Mouse (Mus musculus) midbrain, postnatal 0 days (tissue): Measurements from ENCODE around the gene Ttc8. TPM values are rescaled to one million over a fixed set of nuclear protein-coding genes. Genes with fewer than 3 reads are reported as not detected.
"Not testable (repeated sequence)": the region's sequence is repeated elsewhere in the genome, so short reads cannot be mapped to it uniquely, and the experiment has no call there.

Experiments used
- ATAC-seq: fragments of 200-750 bp; cut with Nextera tagmentation; 2 replicates; pipeline ENCODE4 v1.8.0; 2017; ENCODE audit warnings: moderate number of reproducible peaks, mild to moderate bottlenecking, moderate TSS enrichment, moderate library complexity; ENCODE audit not compliant: low FRiP score
- DNase-seq: peaks from one replicate; pipeline ENCODE4 v3.0.0-alpha.2; 2015; ENCODE audit warnings: low spot score
- H3K27ac ChIP-seq: fragments of 300-500 bp; sonication (generic); 2 replicates; pipeline ENCODE4 v1.5.1; 2014; ENCODE audit warnings: low read depth, mild to moderate bottlenecking, low read length, mixed read lengths
- H3K27me3 ChIP-seq: fragments of 300-500 bp; sonication (generic); 2 replicates; pipeline ENCODE4 v1.6.1; 2014; ENCODE audit warnings: low read length, control low read depth, mixed read lengths; ENCODE audit not compliant: insufficient read depth
- H3K36me3 ChIP-seq: fragments of 300-500 bp; sonication (generic); 2 replicates; pipeline ENCODE4 v1.6.1; 2014; ENCODE audit warnings: low read length, control low read depth, mixed read lengths; ENCODE audit not compliant: insufficient read depth
- H3K4me1 ChIP-seq: fragments of 300-500 bp; sonication (generic); 2 replicates; pipeline ENCODE4 v1.6.1; 2014; ENCODE audit warnings: mild to moderate bottlenecking, control low read depth, antibody characterized with exemption, low read length, mixed read lengths; ENCODE audit not compliant: insufficient read depth
- H3K4me2 ChIP-seq: fragments of 300-500 bp; sonication (generic); 2 replicates; pipeline ENCODE4 v1.6.1; 2014; ENCODE audit warnings: low read depth, mild to moderate bottlenecking, low read length, mixed read lengths; ENCODE audit not compliant: poor library complexity, severe bottlenecking
- H3K4me3 ChIP-seq: fragments of 300-500 bp; sonication (generic); 2 replicates; pipeline ENCODE4 v1.5.1; 2014; ENCODE audit warnings: low read depth, mild to moderate bottlenecking, low read length, moderate library complexity
- H3K9ac ChIP-seq: fragments of 300-500 bp; sonication (generic); replicated peaks from 2 replicates; pipeline ENCODE4 v1.6.1; 2014; ENCODE audit warnings: mild to moderate bottlenecking, low read length, moderate library complexity, mixed read lengths; ENCODE audit not compliant: poor library complexity, severe bottlenecking
- H3K9me3 ChIP-seq: fragments of 300-500 bp; sonication (generic); 2 replicates; pipeline ENCODE4 v1.6.1; 2016; ENCODE audit warnings: low read length, control low read depth
- CTCF ChIP-seq: IDR thresholded peaks from 2 replicates; pipeline ENCODE4 v1.5.1; 2016; ENCODE audit warnings: antibody characterized with exemption, mild to moderate bottlenecking
- WGBS: fragments of 180-500 bp; shearing (Covaris S2); extraction: QIAGEN DNeasy Blood & Tissue Kit; methylation state at CpG from one replicate; pipeline ENCODE4 v1.1.7; 2014; 5-methylcytosine and 5-hydroxymethylcytosine counted together
- polyA plus RNA-seq: library from polyadenylated mRNA; unstranded; fragments of >200 nt; fragmentation: Nextera tagmentation; extraction: Ambion mirVana; gene quantifications from 2 replicates; pipeline ENCODE4 v1.2.1, GENCODE M21; 2015
- total RNA-seq: library from RNA; depleted of rRNA; stranded (reverse); fragments of >200 nt; gene quantifications from 2 replicates; pipeline ENCODE4 v1.2.3, GENCODE M21; 2014

The Ttc8 gene
- total and polyA plus RNA-seq, 2 experiments from 2014 or later: 23.5 to 34.3 TPM

- WGBS: 54% methylated on average over 4 of the region's 4 CpGs
- peak; percentile 41 for DNase-seq
- Histone ChIP-seq H3K27me3 (no peaks in the 10 kb centered on the region), H3K9me3 (no peaks in the 10 kb centered on the region), H3K9ac (no peak overlapping the region), H3K4me3 (no peak overlapping the region), H3K27ac (no peak overlapping the region), H3K4me2 (no peak overlapping the region), H3K36me3 (no peaks in the 10 kb centered on the region), H3K4me1 (no peaks in the 10 kb centered on the region)
- no peak for TF ChIP-seq CTCF
- ATAC-seq: no peak
Measured at GRCm38 (mm10) chr12:98931174-98931573, 10.8 kb downstream of the Ttc8 start.

DNA sequence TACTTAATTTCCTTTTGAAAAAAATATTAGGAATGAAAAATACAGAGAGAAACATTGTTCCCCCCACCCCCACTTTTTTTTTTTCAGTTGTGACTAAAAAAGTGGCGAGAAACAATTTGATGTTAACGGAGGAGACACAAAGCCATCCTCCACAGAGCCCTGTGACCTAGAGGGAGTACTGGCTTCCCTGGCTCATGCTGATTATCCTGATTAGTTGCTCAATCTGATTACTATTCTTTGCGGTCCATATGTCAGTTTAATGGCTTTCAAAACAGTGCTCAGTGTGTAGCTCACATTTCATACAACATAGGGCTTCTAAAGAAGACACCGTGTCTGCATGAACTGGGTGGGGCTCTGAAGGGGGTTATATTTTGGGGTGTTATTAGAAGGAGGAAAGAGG lies 12.1 kb downstream of the Ttc8 start:
- Histone ChIP-seq H3K9ac (no peak overlapping the region), H3K4me3 (no peak overlapping the region), H3K27me3 (no peaks in the 10 kb centered on the region), H3K36me3 (no peaks in the 10 kb centered on the region), H3K9me3 (no peaks in the 10 kb centered on the region), H3K27ac (no peak overlapping the region), H3K4me2 (no peak overlapping the region), H3K4me1 (no peaks in the 10 kb centered on the region)
- ATAC-seq (no peak), DNase-seq (no peak)
- no peak for TF ChIP-seq CTCF
- 66% methylated on average over 4 of the region's 4 CpGs for WGBS

DNA sequence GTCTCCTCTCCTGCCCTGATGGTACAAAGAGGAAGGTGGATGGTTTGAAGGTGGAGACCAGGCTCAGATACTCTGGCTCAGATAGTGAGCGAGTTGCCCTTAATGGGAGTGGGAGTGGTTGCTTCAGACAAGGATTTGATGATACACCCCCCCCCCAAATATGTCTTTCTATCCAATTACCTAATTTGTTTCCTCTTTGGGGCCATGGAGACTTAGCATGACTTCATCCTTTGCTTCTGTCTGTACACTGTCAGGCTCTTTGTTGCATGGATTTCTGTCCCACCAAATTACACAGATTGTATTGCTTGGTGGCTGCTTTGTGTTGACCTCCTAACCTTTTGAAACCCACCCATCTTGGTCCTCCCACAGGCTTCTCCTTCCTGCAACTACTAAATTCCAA lies 12.5 kb downstream of the Ttc8 start:
- no peaks in the 10 kb centered on the region for H3K36me3 ChIP-seq
- H3K27ac ChIP-seq: no peak overlapping the region
- H3K27me3 ChIP-seq: no peaks in the 10 kb centered on the region
- H3K9ac ChIP-seq: no peak overlapping the region
- no peaks in the 10 kb centered on the region for H3K9me3 ChIP-seq
- H3K4me1 ChIP-seq: no peaks in the 10 kb centered on the region
- WGBS: 100% methylated on average over 1 of the region's 1 CpGs
- no peak for ATAC-seq
- DNase-seq: no peak
- no peak for TF ChIP-seq CTCF
- no peak overlapping the region for H3K4me3 ChIP-seq
- H3K4me2 ChIP-seq: no peak overlapping the region

- H3K36me3 ChIP-seq, ATAC-seq, H3K4me1 ChIP-seq, H3K27me3 ChIP-seq, H3K27ac ChIP-seq, H3K9me3 ChIP-seq, H3K9ac ChIP-seq, H3K4me2 ChIP-seq, DNase-seq, H3K4me3 ChIP-seq: not testable (repeated sequence)
- WGBS: 74% methylated on average over 5 of the region's 5 CpGs
Measured at GRCm38 (mm10) chr12:98951295-98951694, 30.9 kb downstream of the Ttc8 start.

DNA sequence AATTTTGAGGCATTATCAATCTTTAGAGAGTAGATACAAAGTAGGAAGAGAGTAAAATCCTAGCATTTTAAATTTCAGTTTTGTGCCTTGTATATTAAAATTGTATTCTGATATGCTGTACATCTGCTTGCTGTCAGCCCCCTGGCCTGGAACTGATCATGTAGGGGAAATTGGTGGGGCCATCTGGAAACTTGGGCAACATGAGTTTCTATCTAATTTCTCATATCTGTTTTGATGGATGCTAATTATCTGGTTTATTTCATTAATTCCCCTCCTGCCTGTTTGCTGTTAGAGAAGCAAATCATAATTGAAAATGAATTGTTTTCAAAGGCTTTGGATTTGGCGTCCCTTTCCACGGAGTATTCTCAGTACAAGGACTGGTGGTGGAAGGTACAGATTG lies 36.6 kb downstream of the Ttc8 start:
- Histone ChIP-seq H3K36me3 (0 out of 2 replicates have a peak, but pooled peaks cover 5% of the 10 kb centered on the region), H3K27ac (no peak overlapping the region), H3K9me3 (no peaks in the 10 kb centered on the region), H3K27me3 (no peaks in the 10 kb centered on the region), H3K4me1 (no peaks in the 10 kb centered on the region), H3K4me2 (no peak overlapping the region), H3K9ac (no peak overlapping the region), H3K4me3 (no peak overlapping the region)
- no peak for ATAC-seq
- no peak for DNase-seq
- no peak for TF ChIP-seq CTCF
- 97% methylated on average over 2 of the region's 2 CpGs for WGBS

GRCm38 (mm10) chr12:98957455-98957854 lies 37.1 kb downstream of the Ttc8 start:
- no peak for TF ChIP-seq CTCF
- WGBS: 90% methylated on average over 11 of the region's 11 CpGs
- no peak for ATAC-seq

More at GRCm38 (mm10) chr12:98957455-98957854, 37.1 kb downstream of the Ttc8 start:
- Histone ChIP-seq H3K36me3 (0 out of 2 replicates have a peak, but pooled peaks cover 5% of the 10 kb centered on the region), H3K4me2 (no peak overlapping the region), H3K27me3 (no peaks in the 10 kb centered on the region), H3K27ac (no peak overlapping the region), H3K4me3 (no peak overlapping the region), H3K9ac (no peak overlapping the region), H3K9me3 (no peaks in the 10 kb centered on the region), H3K4me1 (no peaks in the 10 kb centered on the region)
- no peak for DNase-seq
